Mouse (Mus musculus): ENCODE measurements around the gene Cask. TPM values are rescaled to one million over a fixed set of nuclear protein-coding genes. Genes with fewer than 3 reads are reported as not detected.

The Cask gene
- polyA plus RNA-seq, 1 experiment from 2014 or later, result 11.1 TPM

- Histone ChIP-seq H3K9ac (ENCODE audit: low read depth, low read length) (no peak overlapping the region), H3K9me3 (replicated peaks; ENCODE audit: low read length) (no peaks in the 10 kb centered on the region), H3K27ac (no peak overlapping the region), H3K27me3 (ENCODE audit: insufficient read depth, low read length) (no peaks in the 10 kb centered on the region), H3K4me2 (ENCODE audit: low read length) (no peak overlapping the region), H3K36me3 (ENCODE audit: insufficient read depth, low read length) (no peaks in the 10 kb centered on the region), H3K4me1 (replicated peaks; ENCODE audit: insufficient read depth, low read length) (no peaks in the 10 kb centered on the region), H3K4me3 (replicated peaks; ENCODE audit: low read depth, low read length) (no peak overlapping the region)
- ATAC-seq (replicated peaks; ENCODE audit: low FRiP score, low read depth), result no peak
- TF ChIP-seq CTCF (IDR thresholded peaks at IDR 0.05; ENCODE audit: low read depth), result no peak
- 91% methylated on average over 3 of the region's 3 CpGs for WGBS
- no peak for DNase-seq (ENCODE audit: low spot score)
Measured at GRCm38 (mm10) chrX:13700681-13701080, 150.5 kb downstream of the Cask start.

GRCm38 (mm10) chrX:13691865-13692264 lies 159.3 kb downstream of the Cask start:
- H3K4me1 ChIP-seq (replicated peaks; ENCODE audit: insufficient read depth, low read length), result no peaks in the 10 kb centered on the region
- DNase-seq (ENCODE audit: low spot score) (no peak), ATAC-seq (replicated peaks; ENCODE audit: low FRiP score, low read depth) (no peak)
- WGBS, result 80% methylated on average over 4 of the region's 4 CpGs
- no peaks in the 10 kb centered on the region for H3K9me3 ChIP-seq (replicated peaks; ENCODE audit: low read length)
- TF ChIP-seq CTCF (IDR thresholded peaks at IDR 0.05; ENCODE audit: low read depth), result peak; percentile 49
- no peak overlapping the region for H3K4me3 ChIP-seq (replicated peaks; ENCODE audit: low read depth, low read length)
- no peak overlapping the region for H3K4me2 ChIP-seq (ENCODE audit: low read length)
- no peaks in the 10 kb centered on the region for H3K36me3 ChIP-seq (ENCODE audit: insufficient read depth, low read length)
- H3K27me3 ChIP-seq (ENCODE audit: insufficient read depth, low read length), result no peaks in the 10 kb centered on the region
- H3K27ac ChIP-seq, result no peak overlapping the region
- H3K9ac ChIP-seq (ENCODE audit: low read depth, low read length), result no peak overlapping the region

- no peaks in the 10 kb centered on the region for H3K27me3 ChIP-seq (ENCODE audit: insufficient read depth, low read length)
- no peak overlapping the region for H3K9ac ChIP-seq (ENCODE audit: low read depth, low read length)
- H3K4me3 ChIP-seq (replicated peaks; ENCODE audit: low read depth, low read length), result no peak overlapping the region
- H3K4me1 ChIP-seq (replicated peaks; ENCODE audit: insufficient read depth, low read length), result no peaks in the 10 kb centered on the region
- H3K4me2 ChIP-seq (ENCODE audit: low read length), result no peak overlapping the region
- no peaks in the 10 kb centered on the region for H3K9me3 ChIP-seq (replicated peaks; ENCODE audit: low read length)
- ATAC-seq (replicated peaks; ENCODE audit: low FRiP score, low read depth) (no peak), DNase-seq (ENCODE audit: low spot score) (no peak)
- no peak overlapping the region for H3K27ac ChIP-seq
- no peak for TF ChIP-seq CTCF (IDR thresholded peaks at IDR 0.05; ENCODE audit: low read depth)
- 42% methylated on average over 2 of the region's 2 CpGs for WGBS
- no peaks in the 10 kb centered on the region for H3K36me3 ChIP-seq (ENCODE audit: insufficient read depth, low read length)
Measured at GRCm38 (mm10) chrX:13688356-13688755, 162.8 kb downstream of the Cask start.

- no peaks in the 10 kb centered on the region for H3K36me3 ChIP-seq (ENCODE audit: insufficient read depth, low read length)
Measured at GRCm38 (mm10) chrX:13686589-13686988, 164.6 kb downstream of the Cask start.

GRCm38 (mm10) chrX:13681748-13682147 lies 169.4 kb downstream of the Cask start:
- no peak overlapping the region for H3K27ac ChIP-seq
- no peak overlapping the region for H3K9ac ChIP-seq (ENCODE audit: low read depth, low read length)
- ATAC-seq (replicated peaks; ENCODE audit: low FRiP score, low read depth) (no peak), DNase-seq (ENCODE audit: low spot score) (no peak)
- H3K9me3 ChIP-seq (replicated peaks; ENCODE audit: low read length), result no peaks in the 10 kb centered on the region
- 91% methylated on average over 3 of the region's 3 CpGs for WGBS
- no peak for TF ChIP-seq CTCF (IDR thresholded peaks at IDR 0.05; ENCODE audit: low read depth)
- H3K4me3 ChIP-seq (replicated peaks; ENCODE audit: low read depth, low read length), result no peak overlapping the region
- no peak overlapping the region for H3K4me2 ChIP-seq (ENCODE audit: low read length)
- H3K36me3 ChIP-seq (ENCODE audit: insufficient read depth, low read length), result no peaks in the 10 kb centered on the region
- no peaks in the 10 kb centered on the region for H3K4me1 ChIP-seq (replicated peaks; ENCODE audit: insufficient read depth, low read length)
- no peaks in the 10 kb centered on the region for H3K27me3 ChIP-seq (ENCODE audit: insufficient read depth, low read length)

More at GRCm38 (mm10) chrX:13686589-13686988, 164.6 kb downstream of the Cask start:
- DNase-seq (ENCODE audit: low spot score) (no peak), ATAC-seq (replicated peaks; ENCODE audit: low FRiP score, low read depth) (no peak)
- Histone ChIP-seq H3K27ac (no peak overlapping the region), H3K4me2 (ENCODE audit: low read length) (no peak overlapping the region), H3K9ac (ENCODE audit: low read depth, low read length) (no peak overlapping the region), H3K4me3 (replicated peaks; ENCODE audit: low read depth, low read length) (no peak overlapping the region), H3K27me3 (ENCODE audit: insufficient read depth, low read length) (no peaks in the 10 kb centered on the region), H3K9me3 (replicated peaks; ENCODE audit: low read length) (no peaks in the 10 kb centered on the region), H3K4me1 (replicated peaks; ENCODE audit: insufficient read depth, low read length) (no peaks in the 10 kb centered on the region)
- TF ChIP-seq CTCF (IDR thresholded peaks at IDR 0.05; ENCODE audit: low read depth), result no peak
- 94% methylated on average over 1 of the region's 1 CpGs for WGBS

- H3K4me2 ChIP-seq (ENCODE audit: low read length), result no peak overlapping the region
- 81% methylated on average over 3 of the region's 3 CpGs for WGBS
- DNase-seq (ENCODE audit: low spot score) (no peak), ATAC-seq (replicated peaks; ENCODE audit: low FRiP score, low read depth) (no peak)
- no peak for TF ChIP-seq CTCF (IDR thresholded peaks at IDR 0.05; ENCODE audit: low read depth)
- no peak overlapping the region for H3K27ac ChIP-seq
- H3K27me3 ChIP-seq (ENCODE audit: insufficient read depth, low read length), result no peaks in the 10 kb centered on the region
- H3K4me1 ChIP-seq (replicated peaks; ENCODE audit: insufficient read depth, low read length), result no peaks in the 10 kb centered on the region
- no peaks in the 10 kb centered on the region for H3K9me3 ChIP-seq (replicated peaks; ENCODE audit: low read length)
- no peaks in the 10 kb centered on the region for H3K36me3 ChIP-seq (ENCODE audit: insufficient read depth, low read length)
- no peak overlapping the region for H3K9ac ChIP-seq (ENCODE audit: low read depth, low read length)
- H3K4me3 ChIP-seq (replicated peaks; ENCODE audit: low read depth, low read length), result no peak overlapping the region
Measured at GRCm38 (mm10) chrX:13673001-13673400, 178.2 kb downstream of the Cask start.

GRCm38 (mm10) chrX:13670342-13670741 lies 180.8 kb downstream of the Cask start:
- 77% methylated on average over 3 of the region's 3 CpGs for WGBS
- Histone ChIP-seq H3K36me3 (ENCODE audit: insufficient read depth, low read length) (no peaks in the 10 kb centered on the region), H3K27ac (no peak overlapping the region), H3K27me3 (ENCODE audit: insufficient read depth, low read length) (no peaks in the 10 kb centered on the region), H3K4me1 (replicated peaks; ENCODE audit: insufficient read depth, low read length) (no peaks in the 10 kb centered on the region), H3K4me3 (replicated peaks; ENCODE audit: low read depth, low read length) (no peak overlapping the region), H3K4me2 (ENCODE audit: low read length) (no peak overlapping the region), H3K9me3 (replicated peaks; ENCODE audit: low read length) (no peaks in the 10 kb centered on the region), H3K9ac (ENCODE audit: low read depth, low read length) (no peak overlapping the region)
- TF ChIP-seq CTCF (IDR thresholded peaks at IDR 0.05; ENCODE audit: low read depth), result no peak
- DNase-seq (ENCODE audit: low spot score), result no peak
- ATAC-seq (replicated peaks; ENCODE audit: low FRiP score, low read depth), result no peak

All from kidney, postnatal 0 days (tissue).